Mouse (Mus musculus) embryo, embryonic 9.5 days (tissue): ENCODE measurements around the gene Mas1.

Experiments used
- DNase-seq: peaks from one replicate; pipeline ENCODE4 v3.0.0-alpha.2; 2017; ENCODE audit errors: extremely low spot score

The Mas1 gene

DNA sequence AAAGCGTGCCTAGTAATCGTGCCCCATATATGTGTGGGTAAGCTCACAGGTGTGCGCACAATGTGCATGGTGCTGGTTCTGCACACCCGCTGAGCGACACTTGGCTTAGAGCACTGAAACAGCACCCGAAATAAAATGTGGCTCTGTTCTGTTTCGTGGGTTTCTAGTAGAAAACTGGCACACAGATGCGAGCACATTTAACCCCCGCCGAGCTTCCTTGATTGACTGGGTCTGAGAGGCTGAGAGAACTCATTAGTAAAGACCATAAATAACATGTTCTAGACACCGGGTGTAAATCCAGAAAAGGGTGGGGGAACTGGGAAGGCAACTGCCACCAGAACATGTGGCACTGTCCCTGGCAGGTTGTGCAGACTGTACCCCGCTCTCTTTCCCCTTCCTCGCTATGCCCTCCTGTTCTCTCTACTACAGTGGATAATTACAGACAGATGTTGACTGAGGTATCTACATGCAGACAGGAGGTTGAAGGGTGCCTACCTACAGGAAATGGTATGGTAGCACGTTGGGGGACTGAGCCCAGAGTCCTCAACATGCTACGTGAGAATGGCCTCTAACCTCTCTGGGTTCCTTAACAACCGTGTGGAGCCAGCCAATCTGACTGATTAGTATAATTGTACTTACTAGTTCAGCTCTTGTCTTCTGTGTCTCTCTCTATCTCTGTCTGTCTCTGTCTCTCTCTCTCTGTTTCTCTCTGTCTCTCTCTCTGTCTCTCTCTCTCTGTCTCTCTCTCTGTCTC, 4.5 kb upstream of the Mas1 start:
- DNase-seq = no peak

DNA sequence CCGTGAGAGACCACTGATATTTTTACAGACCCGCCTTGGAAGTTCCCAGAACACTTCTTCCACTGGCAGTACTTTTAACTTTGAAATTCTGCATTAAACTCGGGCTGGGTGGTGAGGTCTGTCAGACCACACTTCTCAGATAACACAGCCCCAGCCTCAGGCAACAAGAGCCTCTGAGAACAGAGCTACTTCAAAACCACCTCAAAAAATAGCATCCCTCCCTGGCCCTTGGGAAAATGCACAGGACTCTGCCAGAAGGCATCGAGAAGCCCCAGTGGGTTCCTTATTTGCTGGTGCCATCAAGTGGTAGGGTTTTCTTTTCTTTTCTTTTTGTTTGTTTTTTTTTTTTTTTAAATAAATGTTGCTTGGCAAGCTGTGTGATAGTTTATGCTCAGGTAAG, 697 bp upstream of the Mas1 start:
- DNase-seq = no peak

DNA sequence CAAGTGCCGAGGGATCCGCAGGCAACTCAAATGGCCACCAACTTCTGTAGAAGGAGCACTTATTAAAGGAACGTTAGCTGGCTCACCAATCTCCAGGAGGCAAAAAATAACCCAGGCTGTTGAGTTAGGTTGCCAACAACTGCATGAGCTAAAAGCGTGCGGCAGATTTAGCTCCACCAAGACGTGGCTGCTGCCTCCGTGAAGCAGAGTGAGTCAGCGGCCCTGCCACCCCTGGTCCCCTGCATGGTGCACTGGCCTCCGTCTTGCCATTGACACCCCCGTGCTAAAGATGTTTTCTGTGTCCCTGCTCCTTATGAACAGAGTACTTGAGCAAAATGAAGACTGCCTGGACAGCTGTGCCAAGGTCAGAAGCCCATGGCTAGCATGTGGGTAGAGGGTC, 1.1 kb downstream of the Mas1 start:
- DNase-seq = no peak

DNA sequence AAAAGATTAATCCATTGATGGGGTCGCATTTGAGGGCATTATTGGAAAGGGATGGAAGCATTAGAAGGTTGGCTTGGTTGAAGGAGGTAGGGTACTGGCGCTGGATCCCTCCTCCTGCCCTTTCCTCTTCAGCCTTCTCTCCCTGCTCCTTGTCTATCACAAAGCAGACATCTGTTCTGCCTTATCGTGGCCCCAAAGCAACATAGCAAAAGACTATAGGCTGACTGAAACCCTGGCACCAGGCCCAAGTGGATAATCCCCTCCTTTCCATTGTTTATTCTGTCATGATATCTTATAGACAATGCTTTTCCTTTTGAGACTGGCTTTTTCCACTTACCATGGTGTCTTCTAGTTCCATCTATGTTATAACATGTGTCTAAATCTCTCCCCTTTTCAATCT, 2.5 kb downstream of the Mas1 start:
- DNase-seq = no peak

DNA sequence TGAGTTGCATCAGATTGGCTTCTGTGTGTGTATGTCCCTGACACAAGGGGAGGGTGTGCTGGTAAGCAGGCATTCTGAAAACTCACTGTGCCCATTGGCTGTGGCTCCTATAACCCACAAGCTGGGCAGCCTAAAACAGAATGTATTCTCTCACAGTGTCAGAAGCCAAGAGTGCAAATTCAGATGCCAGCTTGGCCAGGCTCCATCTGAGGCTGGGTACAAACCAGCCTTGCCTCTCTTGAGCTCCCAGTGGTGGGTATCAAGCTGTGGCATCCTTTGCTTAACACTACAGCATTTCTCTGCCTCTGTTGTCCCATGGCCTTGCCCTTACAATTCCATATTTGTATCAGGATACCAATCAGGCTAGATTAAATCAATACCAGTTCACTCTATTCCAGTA, 3.8 kb downstream of the Mas1 start:
- DNase-seq = no peak

DNA sequence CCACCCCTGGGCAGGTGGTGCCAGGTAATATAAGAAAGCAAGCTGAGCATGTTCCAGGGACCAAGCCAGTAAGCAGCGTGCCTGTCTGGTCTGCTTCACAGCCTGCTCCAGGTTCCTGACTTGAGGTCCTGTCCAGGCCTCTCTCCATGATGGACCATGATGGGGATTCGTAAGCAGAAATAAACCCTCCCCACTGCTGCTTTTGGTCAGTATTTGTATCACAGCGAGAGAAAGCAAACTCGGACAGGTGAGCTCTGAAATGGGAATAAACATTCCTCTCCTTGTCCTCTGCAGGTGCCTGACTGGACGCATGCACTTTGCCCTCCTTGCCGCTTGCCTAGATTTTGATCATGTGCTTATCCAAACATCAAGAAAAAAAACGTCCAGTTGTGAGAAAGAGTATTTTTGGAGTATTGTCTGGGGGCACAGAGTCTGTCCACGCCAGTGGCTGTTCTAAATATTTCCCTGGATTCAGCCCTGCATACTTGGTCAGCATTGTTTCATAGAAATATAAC, 8.9 kb downstream of the Mas1 start:
- DNase-seq = no peak

DNA sequence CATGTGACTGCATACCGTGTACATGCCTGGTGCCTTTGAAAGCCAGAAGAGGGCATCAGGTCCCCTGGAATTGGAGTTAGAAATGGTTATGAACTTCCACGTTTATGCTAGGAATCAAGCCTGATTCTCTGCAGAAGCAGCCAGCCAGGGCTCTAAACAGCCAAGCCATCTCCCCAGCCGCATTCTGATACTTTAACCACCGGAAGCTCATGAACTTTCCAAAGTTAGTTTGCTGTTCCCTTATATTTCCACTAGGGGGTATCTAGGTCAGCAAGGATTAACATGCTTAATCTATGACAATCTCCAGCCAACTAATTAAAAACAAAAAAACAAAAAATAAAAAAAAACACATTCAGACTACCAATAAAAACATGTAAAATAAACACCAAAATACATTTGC, 9.9 kb downstream of the Mas1 start:
- DNase-seq = no peak

DNA sequence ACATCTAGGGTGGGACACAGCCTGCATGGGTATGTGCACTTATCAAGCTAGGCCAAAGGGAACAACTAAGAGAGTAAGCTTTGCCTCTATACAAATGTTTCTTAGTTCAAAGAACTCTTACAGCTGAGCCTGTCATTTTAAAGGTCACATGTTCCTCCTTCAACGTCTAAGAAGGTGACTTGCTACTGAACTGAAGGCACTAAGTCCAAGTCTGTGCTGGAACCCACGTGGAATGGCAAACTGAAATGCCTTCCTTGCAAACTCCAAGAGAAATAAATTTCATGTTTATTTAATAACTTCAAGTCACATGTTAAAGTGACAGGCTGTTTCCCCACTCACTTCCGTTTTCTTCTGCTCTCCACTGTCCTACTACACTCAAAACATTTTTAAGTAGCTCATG, 10.5 kb downstream of the Mas1 start:
- no peak for DNase-seq

DNA sequence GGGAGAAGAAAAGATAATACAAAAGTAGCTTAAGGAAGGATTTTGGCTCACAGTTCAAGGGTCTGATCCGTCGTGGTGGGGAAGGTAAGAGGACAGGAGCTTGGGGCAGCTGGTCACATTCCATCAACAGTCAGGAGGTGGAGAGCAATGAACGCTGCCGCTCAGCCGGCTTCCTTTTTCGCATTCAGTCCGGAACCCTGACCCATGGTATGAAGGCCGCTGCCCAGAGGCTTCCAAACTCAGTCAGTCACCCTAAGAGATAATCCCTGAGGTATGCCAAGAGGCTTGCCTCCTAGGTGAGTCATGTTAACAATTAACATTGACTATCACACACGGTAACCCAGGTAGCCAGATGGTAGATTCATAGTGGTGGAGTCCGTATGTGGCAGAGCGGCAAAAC, 13.6 kb downstream of the Mas1 start:
- DNase-seq = no peak

DNA sequence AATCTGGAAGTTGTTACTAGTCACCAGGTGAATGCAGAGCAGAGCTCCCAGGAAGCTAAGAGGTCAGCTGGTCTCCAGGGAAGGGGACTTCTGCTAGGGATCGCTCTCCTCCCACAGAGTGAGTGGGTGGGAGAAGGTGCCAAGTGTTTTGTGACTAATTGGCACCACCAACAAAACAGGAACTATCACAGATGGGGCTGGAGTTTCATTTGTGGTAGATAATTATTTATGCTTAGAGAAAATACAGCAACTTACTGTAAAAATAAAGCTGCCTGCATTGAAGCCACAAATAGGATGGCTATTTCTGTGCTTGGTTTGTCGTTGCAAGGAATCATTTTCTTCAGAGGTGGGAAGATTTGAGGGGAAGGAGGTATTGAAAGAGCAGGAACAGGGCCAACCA, 14.1 kb downstream of the Mas1 start:
- DNase-seq = no peak

DNA sequence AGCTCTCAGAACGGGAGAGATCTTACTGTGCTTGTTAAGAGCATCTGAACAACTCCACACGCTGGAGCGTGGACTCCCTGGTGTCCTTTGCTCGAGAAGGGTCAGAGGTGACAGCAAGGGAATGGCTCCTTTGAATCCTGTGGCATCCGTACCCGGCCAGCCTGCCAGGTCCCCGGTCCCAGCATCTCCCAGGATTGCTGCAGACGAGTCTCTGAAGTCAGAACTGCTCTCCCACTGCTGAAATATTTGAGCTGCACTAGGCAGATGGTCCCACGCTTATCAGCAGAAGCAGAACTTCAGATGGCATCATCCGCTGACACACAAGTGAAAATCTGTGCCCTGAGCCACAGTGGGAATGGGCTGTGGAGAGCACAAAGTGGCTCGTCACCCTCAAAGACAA, 16.3 kb downstream of the Mas1 start:
- no peak for DNase-seq

DNA sequence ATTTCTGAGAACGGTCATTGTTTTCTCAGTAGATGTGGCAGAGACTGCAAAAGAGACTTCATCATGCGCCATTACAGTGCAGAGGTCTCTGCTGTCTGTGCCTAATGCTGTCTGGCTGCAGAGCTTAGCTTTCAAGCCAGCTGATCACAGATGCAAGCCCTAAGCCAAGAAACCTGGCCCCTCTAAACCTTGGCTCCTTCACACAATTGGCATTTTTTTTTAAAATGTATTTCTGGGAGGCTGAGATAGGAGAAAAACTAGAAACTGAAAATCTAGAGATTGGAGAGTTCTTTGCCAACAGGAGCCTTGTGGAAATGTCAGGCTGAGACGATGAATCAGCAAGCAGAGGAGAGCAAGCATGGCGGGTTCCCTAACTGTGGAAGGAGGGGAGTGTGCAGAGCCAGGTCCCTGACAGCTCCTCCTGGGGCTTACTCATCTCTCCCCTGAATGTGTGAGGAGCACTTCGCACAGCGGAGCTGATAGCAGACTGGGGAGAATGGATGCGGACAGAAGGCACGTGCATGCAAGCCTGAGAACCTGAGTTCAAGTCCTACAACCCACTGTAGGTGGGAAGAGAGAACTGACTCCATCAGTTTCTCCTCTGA, 18.1 kb downstream of the Mas1 start:
- no peak for DNase-seq

DNA sequence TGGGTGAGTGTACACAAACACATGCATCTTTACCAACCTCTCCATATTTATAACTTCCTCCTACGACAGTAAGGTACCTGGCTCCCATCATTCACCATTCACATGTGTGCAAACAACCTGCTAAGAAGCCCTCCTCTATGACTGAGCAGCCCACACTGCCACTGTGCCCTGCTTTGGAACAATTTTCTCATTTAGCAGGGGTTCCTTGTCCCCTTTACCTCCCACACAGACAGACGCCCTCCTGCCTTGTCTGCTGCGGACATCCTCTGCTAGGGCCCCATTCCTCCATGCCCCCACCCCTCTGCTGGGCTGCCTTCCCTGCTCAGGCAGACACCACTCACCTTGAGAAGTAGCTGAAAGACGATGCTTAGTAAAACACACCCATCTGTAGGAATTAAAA, 20.2 kb downstream of the Mas1 start:
- no peak for DNase-seq

DNA sequence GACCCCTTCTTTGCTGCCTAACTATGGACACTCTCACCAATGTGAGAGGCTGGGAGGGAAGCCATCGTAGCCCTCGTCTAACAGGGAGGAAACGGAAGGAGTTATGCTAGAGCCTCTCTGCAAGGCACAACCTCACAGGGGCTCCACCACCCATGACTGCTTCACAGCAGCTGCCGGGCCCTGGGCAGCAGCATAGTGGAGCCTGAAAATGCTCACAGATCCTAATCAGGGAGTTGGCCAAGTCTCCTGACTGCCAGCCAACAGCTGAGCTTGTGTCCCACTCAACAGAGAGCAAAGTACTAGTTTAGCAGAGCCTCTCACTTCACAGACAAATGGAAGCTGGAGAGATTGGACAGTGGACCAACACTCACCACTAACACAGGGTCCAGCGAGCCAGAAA, 21.5 kb downstream of the Mas1 start:
- DNase-seq = no peak

DNA sequence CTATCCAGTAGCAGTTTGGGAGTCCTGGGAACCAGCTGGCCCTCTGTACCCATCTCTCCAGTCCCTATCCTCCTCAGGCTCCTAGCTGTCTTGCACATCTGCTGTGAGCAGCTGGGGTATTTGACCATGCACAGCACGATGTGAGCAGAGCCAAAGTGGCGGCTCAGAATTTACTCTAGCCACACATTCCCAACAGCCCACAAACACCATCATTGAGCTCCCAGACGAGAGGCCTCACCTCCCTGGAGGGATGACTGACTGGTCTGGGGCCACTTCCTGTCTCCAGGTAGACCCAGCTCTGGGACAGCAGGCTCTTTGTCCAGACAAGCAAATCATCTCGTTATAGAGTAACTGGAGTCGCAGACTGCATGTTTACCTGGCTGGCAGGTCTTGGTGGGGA, 22.1 kb downstream of the Mas1 start:
- no peak for DNase-seq

DNA sequence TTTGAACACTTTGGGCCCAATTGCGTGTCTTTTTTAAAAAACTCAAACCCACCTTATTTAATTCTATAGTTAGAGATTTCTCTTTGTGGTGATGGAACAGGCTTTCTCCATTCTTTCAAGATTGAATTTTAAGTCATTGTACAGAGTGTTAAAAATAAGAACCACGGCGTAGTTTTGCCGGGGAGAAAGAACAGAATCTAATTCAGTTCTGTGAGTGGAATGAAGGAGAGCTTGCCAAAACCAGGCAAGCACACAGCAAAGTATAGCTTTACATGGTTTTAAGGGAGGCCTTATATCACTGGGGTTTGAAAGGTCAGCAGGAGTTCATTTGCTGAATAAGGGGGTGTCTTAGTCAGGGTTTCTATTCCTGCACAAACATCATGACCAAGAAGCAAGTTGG, 23.4 kb downstream of the Mas1 start:
- no peak for DNase-seq

DNA sequence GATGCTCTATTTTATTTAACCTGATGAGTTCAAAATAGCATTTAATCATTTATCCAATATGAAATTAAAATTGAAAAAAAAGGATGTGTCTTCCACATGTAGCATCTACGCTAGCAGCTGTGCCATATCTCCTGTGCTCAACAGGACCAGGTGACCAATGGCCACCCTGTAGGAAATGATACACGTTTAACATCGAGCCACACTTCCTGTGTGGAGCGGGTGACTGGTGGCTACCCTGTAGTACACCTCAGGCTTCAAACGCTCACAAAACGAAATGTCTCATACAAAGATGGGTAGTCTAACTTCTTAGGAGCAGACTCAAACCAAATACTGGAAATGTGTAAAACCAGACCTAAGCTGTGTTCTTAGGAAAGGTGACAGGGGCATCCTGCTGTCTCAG, 24.1 kb downstream of the Mas1 start:
- DNase-seq = no peak

DNA sequence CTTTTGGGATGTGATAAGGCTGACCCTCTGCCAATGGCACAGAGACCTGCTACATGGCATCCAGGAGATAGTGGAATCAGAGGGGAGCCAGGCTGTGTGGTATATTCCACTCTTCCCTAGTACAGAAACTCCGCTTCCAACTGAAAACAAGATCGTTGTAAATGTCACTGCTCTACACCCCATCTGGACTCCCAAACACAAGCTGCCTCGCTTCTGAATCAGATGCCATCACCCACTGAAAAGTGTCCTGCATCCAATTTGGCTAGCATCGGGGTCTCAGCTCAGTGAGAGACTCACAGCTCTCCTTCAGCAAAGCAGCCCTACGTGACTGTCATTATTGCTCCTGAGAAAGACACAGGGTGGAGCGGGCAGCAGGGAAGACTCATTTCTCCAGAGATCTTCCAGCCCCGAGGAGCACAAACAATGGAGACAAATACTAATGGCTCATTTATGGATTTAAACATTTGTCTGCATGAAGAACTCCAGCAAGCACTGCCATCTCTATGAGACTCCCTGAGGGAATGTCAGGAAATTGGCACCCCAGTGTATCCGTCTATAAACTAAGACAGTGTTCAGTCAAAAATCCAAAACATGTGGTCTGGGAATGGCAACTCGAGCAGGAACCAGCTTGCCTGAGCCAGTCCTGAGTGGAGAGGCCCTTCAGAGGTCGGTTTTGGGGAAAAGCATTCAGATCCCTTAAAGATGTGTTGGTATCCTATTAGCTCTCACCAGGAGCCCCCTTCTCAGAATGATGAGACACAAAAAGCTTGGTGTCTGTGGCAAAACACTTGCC, 28.3 kb downstream of the Mas1 start:
- DNase-seq = no peak

DNA sequence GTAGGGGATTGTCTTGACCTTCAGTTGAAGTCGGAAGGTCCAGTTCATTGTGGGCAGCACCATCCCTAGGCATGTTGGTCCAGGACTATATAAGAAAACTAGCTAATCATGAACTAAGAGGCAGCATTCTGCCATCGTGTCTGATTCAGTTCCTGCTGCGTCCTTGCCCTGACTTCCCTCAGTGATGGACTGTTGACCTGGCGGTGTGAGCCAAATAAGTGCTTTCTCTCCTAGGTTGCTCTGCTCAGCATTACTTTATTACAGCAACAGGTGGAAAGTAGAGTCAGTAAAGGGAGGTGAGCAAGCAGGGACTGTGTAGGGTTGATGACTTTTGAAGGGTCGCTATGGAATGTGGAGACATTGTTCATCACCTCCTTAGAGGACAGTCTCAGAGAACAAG, 32.2 kb downstream of the Mas1 start:
- DNase-seq = no peak

DNA sequence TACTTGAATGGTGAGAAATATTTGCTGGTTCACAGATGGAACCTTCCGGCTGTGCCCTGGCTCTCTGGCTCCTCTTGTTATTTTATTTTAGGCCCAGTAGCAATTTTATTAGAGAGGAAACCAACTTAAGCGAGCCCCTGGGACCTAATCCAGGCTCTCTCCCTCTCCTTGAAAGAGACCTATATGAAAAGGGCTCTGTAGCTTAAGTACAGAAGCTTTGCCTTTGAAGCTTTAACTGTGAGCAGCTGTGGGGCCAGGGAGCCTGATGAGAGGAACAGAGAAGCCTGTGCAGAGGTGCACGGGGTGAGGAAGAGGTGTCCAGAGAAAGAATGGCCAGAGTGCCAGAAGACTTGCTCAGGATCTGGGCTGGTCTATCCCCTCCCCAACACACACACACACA, 33.1 kb downstream of the Mas1 start:
- no peak for DNase-seq

DNA sequence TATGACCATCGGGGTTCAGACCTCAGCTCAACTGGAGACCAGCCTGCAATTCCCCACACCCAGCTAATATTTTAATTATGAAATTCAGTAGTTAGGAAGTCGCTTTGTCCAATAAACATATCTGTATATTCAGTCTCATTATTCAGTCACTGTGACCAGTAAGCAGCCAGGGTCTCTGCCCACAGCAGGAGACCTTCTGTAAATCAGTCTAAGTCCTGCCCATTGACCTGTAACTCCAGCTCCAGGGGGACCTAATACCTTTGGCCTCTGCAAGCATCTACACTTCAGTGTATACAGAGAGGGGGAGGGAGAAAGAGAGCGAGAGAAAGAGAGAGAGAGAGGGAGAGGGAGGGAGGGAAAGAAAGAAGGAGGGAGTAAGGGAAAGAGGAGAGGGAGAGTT, 33.6 kb downstream of the Mas1 start:
- DNase-seq = no peak

DNA sequence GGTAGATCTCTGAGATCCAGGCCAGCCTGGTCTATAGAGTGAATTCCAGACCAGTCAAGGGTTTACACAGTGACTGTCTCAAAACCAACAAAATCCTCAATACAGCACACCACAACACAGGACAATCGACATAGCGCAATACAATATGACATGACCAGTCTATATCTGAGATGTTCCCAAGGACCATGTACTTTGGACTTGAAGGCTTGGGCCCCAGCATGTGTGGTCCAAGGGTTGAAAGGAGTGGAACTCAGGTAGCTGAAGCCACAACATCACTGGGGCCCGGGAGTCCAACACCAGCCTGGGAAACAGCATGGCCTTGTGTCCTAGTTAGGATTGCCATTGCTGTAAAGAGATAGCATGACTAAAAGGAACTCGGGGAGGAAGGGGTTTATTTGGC, 35.3 kb downstream of the Mas1 start:
- no peak for DNase-seq

DNA sequence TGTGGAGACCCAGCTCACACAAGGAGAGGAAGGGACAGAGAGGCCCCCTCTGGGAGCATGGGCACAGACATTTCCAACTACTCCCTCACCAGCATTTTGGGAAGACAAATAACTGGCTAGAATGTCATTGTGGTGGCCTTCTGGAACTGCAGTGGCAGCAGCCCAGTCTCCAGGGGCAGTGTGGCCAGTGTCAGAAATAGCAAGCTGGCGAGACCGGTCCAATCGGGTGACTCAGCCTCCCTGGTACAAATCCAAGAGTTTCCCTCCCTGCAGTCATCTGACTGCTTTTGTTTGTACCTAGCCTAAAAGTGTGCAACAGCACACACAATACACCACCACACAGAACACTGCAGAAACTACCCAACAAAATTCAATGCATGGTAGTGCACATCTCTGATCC, 35.7 kb downstream of the Mas1 start:
- no peak for DNase-seq
